ENCODE assay signal across 7 mouse cellular contexts in the genomic region with DNA sequence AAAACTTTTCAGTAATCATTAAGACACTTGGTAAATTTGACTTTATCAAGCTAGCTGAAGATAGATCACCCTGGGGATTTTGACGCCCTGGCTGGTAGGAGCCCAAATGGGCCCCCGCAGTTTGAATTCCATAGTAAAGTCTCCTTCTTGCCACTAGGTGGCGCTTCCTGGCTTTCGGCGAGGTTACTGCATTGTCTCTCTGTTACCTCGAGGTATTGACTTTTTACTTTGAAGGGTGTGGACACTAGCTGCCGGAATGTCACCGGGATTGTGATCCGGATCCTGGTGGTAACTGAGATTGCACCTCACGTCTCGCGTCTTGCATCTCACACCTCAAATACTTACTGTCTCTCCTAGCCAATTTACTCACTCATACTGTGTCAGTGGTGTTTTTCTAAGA. TPM values are rescaled to one million over a fixed set of nuclear protein-coding genes. Genes with fewer than 3 reads are reported as not detected.
DNase-seq lines count a peak whose midpoint lies in the region; ATAC-seq and TF ChIP-seq lines count a peak whose summit lies in the region.

No protein-coding gene starts in this region.

- H3K27ac ChIP-seq in lung, embryonic 14.5 days (ENCODE audit: low read depth): no peak overlapping the region
- H3K27ac ChIP-seq in neural tube, embryonic 14.5 days (ENCODE audit: low read depth, low read length): no peak overlapping the region

- 4% methylated on average over 12 of the region's 12 CpGs for WGBS in lung, embryonic 14.5 days
- 6% methylated on average over 12 of the region's 12 CpGs for WGBS in neural tube, embryonic 14.5 days

- peak; percentile 45 to 52 for DNase-seq in CD8-positive naive resting alpha-beta T cell, adult 2 months (ENCODE audit: low read depth in 2 of 2, low spot score in 2 of 2)
- DNase-seq in NIH3T3 (ENCODE audit: low read depth): peak; percentile 78
- DNase-seq in cerebellum, postnatal 36 days: peak; percentile 50 to 64
- DNase-seq in heart, adult 18-20 months: peak; percentile 66 to 77
- peak; percentile 60 for DNase-seq in kidney, adult 18-20 months
- peak; percentile 86 for DNase-seq in lung, embryonic 14.5 days

- H3K4me1 ChIP-seq in lung, embryonic 14.5 days (ENCODE audit: insufficient read depth): no peaks in the 10 kb centered on the region
- H3K4me1 ChIP-seq in neural tube, embryonic 14.5 days (ENCODE audit: control insufficient read depth, insufficient read depth, low read length): peaks cover 8% of the 10 kb centered on the region; the same call in 1 of the 2 replicates

- H3K27me3 ChIP-seq in lung, embryonic 14.5 days (ENCODE audit: insufficient read depth, low read length): no peaks in the 10 kb centered on the region
- no peaks in the 10 kb centered on the region for H3K27me3 ChIP-seq in neural tube, embryonic 14.5 days (ENCODE audit: control insufficient read depth, insufficient read depth, low read length)

- no peak overlapping the region for H3K9ac ChIP-seq in lung, embryonic 14.5 days
- H3K9ac ChIP-seq in neural tube, embryonic 14.5 days (replicated peaks; ENCODE audit: low read depth, low read length): no peak overlapping the region

- peak; percentile 73 for ATAC-seq in lung, embryonic 14.5 days (ENCODE audit: insufficient read depth)
- peak; percentile 48 for ATAC-seq in neural tube, embryonic 14.5 days (ENCODE audit: low read depth)

- no peaks in the 10 kb centered on the region for H3K9me3 ChIP-seq in lung, embryonic 14.5 days (ENCODE audit: low read depth, low read length)
- H3K9me3 ChIP-seq in neural tube, embryonic 14.5 days (ENCODE audit: control insufficient read depth, low read length): no peaks in the 10 kb centered on the region

- no peaks in the 10 kb centered on the region for H3K36me3 ChIP-seq in lung, embryonic 14.5 days (ENCODE audit: insufficient read depth)
- no peaks in the 10 kb centered on the region for H3K36me3 ChIP-seq in neural tube, embryonic 14.5 days (ENCODE audit: control insufficient read depth, insufficient read depth, low read length)

- peak; percentile 81 for TF ChIP-seq CTCF in lung, embryonic 14.5 days (IDR thresholded peaks at IDR 0.05; ENCODE audit: low read depth)

- H3K4me3 ChIP-seq in lung, embryonic 14.5 days (ENCODE audit: low read depth, low read length): no peak overlapping the region
- no peak overlapping the region for H3K4me3 ChIP-seq in neural tube, embryonic 14.5 days (ENCODE audit: low read depth, low read length)

- no peak overlapping the region; the same call in 1 of the 2 replicates for H3K4me2 ChIP-seq in lung, embryonic 14.5 days
- H3K4me2 ChIP-seq in neural tube, embryonic 14.5 days (ENCODE audit: low read depth, low read length): no peak overlapping the region

RNA-seq across cellular contexts. Expression of gene Slain2, which starts 22.6 kb away (rescaled TPM):
- total RNA-seq in heart, adult 18-20 months (2021): 100 to 1,000 TPM; 138 to 147 TPM
- polyA plus RNA-seq in lung, embryonic 14.5 days (2014; fragmentation: Nextera tagmentation; extraction: Ambion mirVana): 23.0 and 25.1 TPM in 2 replicates
- 22.3 and 28.9 TPM in 2 replicates for polyA plus RNA-seq in neural tube, embryonic 14.5 days (2014; fragmentation: Nextera tagmentation; extraction: Ambion mirVana)

RNA-seq across cellular contexts. Expression of gene Tec, which starts 23.3 kb away (rescaled TPM):
- total RNA-seq in heart, adult 18-20 months (2021): 10 to 100 TPM; 15.0 to 16.8 TPM
- polyA plus RNA-seq in lung, embryonic 14.5 days (2014; fragmentation: Nextera tagmentation; extraction: Ambion mirVana): 3.5 and 3.8 TPM in 2 replicates
- polyA plus RNA-seq in neural tube, embryonic 14.5 days (2014; fragmentation: Nextera tagmentation; extraction: Ambion mirVana): 5.8 and 10.8 TPM in 2 replicates
